Mouse (Mus musculus): ENCODE results near the gene Hist1h2bj. TPM values are rescaled to one million over a fixed set of nuclear protein-coding genes. Genes with fewer than 3 reads are reported as not detected.

Gene Hist1h2bj
- polyA plus RNA-seq, 1 experiment from 2014 or later, result 7.4 TPM

GRCm38 (mm10) chr13:22021581-22021980 is 21.4 kb upstream of the Hist1h2bj start:
- Histone ChIP-seq H3K4me3 (ENCODE audit: low read depth, low read length) (peak overlapping the region; percentile 43), H3K4me1 (ENCODE audit: control insufficient read depth, insufficient read depth, low read length) (no peaks in the 10 kb centered on the region), H3K9me3 (ENCODE audit: control insufficient read depth, low read length) (no peaks in the 10 kb centered on the region), H3K4me2 (ENCODE audit: low read depth, low read length) (peak overlapping the region; percentile 67), H3K27me3 (replicated peaks; ENCODE audit: control insufficient read depth, insufficient read depth, low read length) (peaks cover 28% of the 10 kb centered on the region), H3K36me3 (ENCODE audit: control insufficient read depth, insufficient read depth, low read length) (no peaks in the 10 kb centered on the region), H3K9ac (ENCODE audit: low read depth, low read length) (peak overlapping the region; percentile 44), H3K27ac (replicated peaks; ENCODE audit: low read depth, low read length) (no peak overlapping the region)
- WGBS, result 0% methylated on average over 11 of the region's 11 CpGs
- ATAC-seq (ENCODE audit: low read depth) (no peak), DNase-seq (ENCODE audit: low spot score) (no peak)

GRCm38 (mm10) chr13:22022241-22022640 is 20.8 kb upstream of the Hist1h2bj start:
- no peak overlapping the region for H3K27ac ChIP-seq (replicated peaks; ENCODE audit: low read depth, low read length)

GRCm38 (mm10) chr13:22026058-22027031 is 16.7 kb upstream of the Hist1h2bj start:
- H3K4me1 ChIP-seq (ENCODE audit: control insufficient read depth, insufficient read depth, low read length), result no peaks in the 10 kb centered on the region
- DNase-seq (ENCODE audit: low spot score) (peak; percentile 89), ATAC-seq (ENCODE audit: low read depth) (peak; percentile 67)
- H3K4me3 ChIP-seq (ENCODE audit: low read depth, low read length), result peak overlapping the region; percentile 47
- H3K9ac ChIP-seq (ENCODE audit: low read depth, low read length), result peak overlapping the region; percentile 60
- no peaks in the 10 kb centered on the region for H3K36me3 ChIP-seq (ENCODE audit: control insufficient read depth, insufficient read depth, low read length)
- H3K4me2 ChIP-seq (ENCODE audit: low read depth, low read length), result peak overlapping the region; percentile 71
- 2% methylated on average over 35 of the region's 35 CpGs for WGBS
- H3K27me3 ChIP-seq (replicated peaks; ENCODE audit: control insufficient read depth, insufficient read depth, low read length), result no peaks in the 10 kb centered on the region
- peak overlapping the region; percentile 40; the same call in 1 of the 2 replicates for H3K27ac ChIP-seq (replicated peaks; ENCODE audit: low read depth, low read length)
- no peaks in the 10 kb centered on the region for H3K9me3 ChIP-seq (ENCODE audit: control insufficient read depth, low read length)

More at GRCm38 (mm10) chr13:22022241-22022640, 20.8 kb upstream of the Hist1h2bj start:
- H3K4me3 ChIP-seq (ENCODE audit: low read depth, low read length), result peak overlapping the region; percentile 43
- peaks cover 26% of the 10 kb centered on the region for H3K27me3 ChIP-seq (replicated peaks; ENCODE audit: control insufficient read depth, insufficient read depth, low read length)
- peak; percentile 71 for ATAC-seq (ENCODE audit: low read depth)
- peak overlapping the region; percentile 67 for H3K4me2 ChIP-seq (ENCODE audit: low read depth, low read length)
- no peaks in the 10 kb centered on the region for H3K9me3 ChIP-seq (ENCODE audit: control insufficient read depth, low read length)
- no peaks in the 10 kb centered on the region for H3K4me1 ChIP-seq (ENCODE audit: control insufficient read depth, insufficient read depth, low read length)
- peak overlapping the region; percentile 44; the same call in 1 of the 2 replicates for H3K9ac ChIP-seq (ENCODE audit: low read depth, low read length)
- DNase-seq (ENCODE audit: low spot score), result peak; percentile 92
- WGBS, result under 1% methylated on average over 9 of the region's 9 CpGs
- no peaks in the 10 kb centered on the region for H3K36me3 ChIP-seq (ENCODE audit: control insufficient read depth, insufficient read depth, low read length)

GRCm38 (mm10) chr13:22028673-22029460 is 14.1 kb upstream of the Hist1h2bj start:
- ATAC-seq (ENCODE audit: low read depth) (peak; percentile 77), DNase-seq (ENCODE audit: low spot score) (peak; percentile 93)
- H3K27ac ChIP-seq (replicated peaks; ENCODE audit: low read depth, low read length), result peak overlapping the region; percentile 82
- H3K36me3 ChIP-seq (ENCODE audit: control insufficient read depth, insufficient read depth, low read length), result no peaks in the 10 kb centered on the region
- no peaks in the 10 kb centered on the region for H3K4me1 ChIP-seq (ENCODE audit: control insufficient read depth, insufficient read depth, low read length)
- H3K4me3 ChIP-seq (ENCODE audit: low read depth, low read length), result peak overlapping the region; percentile 59
- peak overlapping the region; percentile 68 for H3K9ac ChIP-seq (ENCODE audit: low read depth, low read length)
- H3K9me3 ChIP-seq (ENCODE audit: control insufficient read depth, low read length), result no peaks in the 10 kb centered on the region
- under 1% methylated on average over 40 of the region's 40 CpGs for WGBS
- H3K4me2 ChIP-seq (ENCODE audit: low read depth, low read length), result peak overlapping the region; percentile 52
- no peaks in the 10 kb centered on the region for H3K27me3 ChIP-seq (replicated peaks; ENCODE audit: control insufficient read depth, insufficient read depth, low read length)

- H3K27ac ChIP-seq (replicated peaks; ENCODE audit: low read depth, low read length), result no peak overlapping the region
- no peak for DNase-seq (ENCODE audit: low spot score)
- no peaks in the 10 kb centered on the region for H3K9me3 ChIP-seq (ENCODE audit: control insufficient read depth, low read length)
- no peak for ATAC-seq (ENCODE audit: low read depth)
- H3K4me1 ChIP-seq (ENCODE audit: control insufficient read depth, insufficient read depth, low read length), result peaks cover 3% of the 10 kb centered on the region; the same call in 1 of the 2 replicates
- no peak overlapping the region for H3K4me3 ChIP-seq (ENCODE audit: low read depth, low read length)
- H3K4me2 ChIP-seq (ENCODE audit: low read depth, low read length), result no peak overlapping the region
- no peak overlapping the region for H3K9ac ChIP-seq (ENCODE audit: low read depth, low read length)
- WGBS, result 35% methylated on average over 8 of the region's 8 CpGs
- H3K36me3 ChIP-seq (ENCODE audit: control insufficient read depth, insufficient read depth, low read length), result no peaks in the 10 kb centered on the region
- no peaks in the 10 kb centered on the region for H3K27me3 ChIP-seq (replicated peaks; ENCODE audit: control insufficient read depth, insufficient read depth, low read length)
Measured at GRCm38 (mm10) chr13:22029928-22030327, 13.1 kb upstream of the Hist1h2bj start.

GRCm38 (mm10) chr13:22030493-22030892 is 12.5 kb upstream of the Hist1h2bj start:
- Histone ChIP-seq H3K9ac (ENCODE audit: low read depth, low read length) (no peak overlapping the region), H3K27ac (replicated peaks; ENCODE audit: low read depth, low read length) (no peak overlapping the region), H3K9me3 (ENCODE audit: control insufficient read depth, low read length) (no peaks in the 10 kb centered on the region), H3K36me3 (ENCODE audit: control insufficient read depth, insufficient read depth, low read length) (no peaks in the 10 kb centered on the region), H3K4me2 (ENCODE audit: low read depth, low read length) (no peak overlapping the region), H3K27me3 (replicated peaks; ENCODE audit: control insufficient read depth, insufficient read depth, low read length) (no peaks in the 10 kb centered on the region), H3K4me3 (ENCODE audit: low read depth, low read length) (no peak overlapping the region), H3K4me1 (ENCODE audit: control insufficient read depth, insufficient read depth, low read length) (peaks cover 3% of the 10 kb centered on the region; the same call in 1 of the 2 replicates)
- no peak for ATAC-seq (ENCODE audit: low read depth)
- no peak for DNase-seq (ENCODE audit: low spot score)
- WGBS, result 8% methylated on average over 4 of the region's 4 CpGs

GRCm38 (mm10) chr13:22033741-22034442 is 9.1 kb upstream of the Hist1h2bj start:
- DNase-seq (ENCODE audit: low spot score) (no peak), ATAC-seq (ENCODE audit: low read depth) (no peak)
- peak overlapping the region; percentile 83 for H3K27ac ChIP-seq (replicated peaks; ENCODE audit: low read depth, low read length)
- H3K4me2 ChIP-seq (ENCODE audit: low read depth, low read length), result peak overlapping the region; percentile 64
- H3K4me3 ChIP-seq (ENCODE audit: low read depth, low read length), result peak overlapping the region; percentile 41
- no peaks in the 10 kb centered on the region for H3K27me3 ChIP-seq (replicated peaks; ENCODE audit: control insufficient read depth, insufficient read depth, low read length)
- peaks cover 10% of the 10 kb centered on the region; the same call in 1 of the 2 replicates for H3K4me1 ChIP-seq (ENCODE audit: control insufficient read depth, insufficient read depth, low read length)
- H3K9ac ChIP-seq (ENCODE audit: low read depth, low read length), result peak overlapping the region; percentile 72
- WGBS, result 47% methylated on average over 5 of the region's 5 CpGs
- H3K9me3 ChIP-seq (ENCODE audit: control insufficient read depth, low read length), result no peaks in the 10 kb centered on the region
- H3K36me3 ChIP-seq (ENCODE audit: control insufficient read depth, insufficient read depth, low read length), result no peaks in the 10 kb centered on the region
